Mouse (Mus musculus) lung, adult 2 months (tissue): ENCODE data around the gene Padi6. TPM values are rescaled to one million over a fixed set of nuclear protein-coding genes. Genes with fewer than 3 reads are reported as not detected.
A peak's percentile ranks its signal among the peaks of the same experiment; 100 is the strongest.

Experiments used
- DNase-seq: peaks from one replicate; pipeline ENCODE4 v3.0.0; 2022
- H3K4me1 ChIP-seq: fragments of 200-500 bp; 2 replicates; pipeline ENCODE4 v1.6.1; 2011; ENCODE audit warnings: low read length; ENCODE audit not compliant: control insufficient read depth, insufficient read depth
- H3K4me3 ChIP-seq: fragments of 200-500 bp; replicated peaks from 2 replicates; pipeline ENCODE3; 2011; ENCODE audit warnings: low read depth, mild to moderate bottlenecking, control low read depth, low read length; ENCODE audit errors: extremely low read depth
- CTCF ChIP-seq: fragments of 200-500 bp; IDR thresholded peaks from 2 replicates; pipeline ENCODE4 v1.5.1; 2011; ENCODE audit warnings: mild to moderate bottlenecking, low read length, control low read depth; ENCODE audit not compliant: insufficient read depth
- POLR2A ChIP-seq: fragments of 200-500 bp; IDR thresholded peaks from 2 replicates; pipeline ENCODE4 v1.6.1; 2011; ENCODE audit warnings: low read depth, mild to moderate bottlenecking, control low read depth, low read length, borderline replicate concordance; ENCODE audit errors: extremely low read depth
- WGBS: fragments of 180-500 bp; shearing (Covaris S2); methylation state at CpG from one replicate; pipeline ENCODE4 v1.1.7; 2018; 5-methylcytosine and 5-hydroxymethylcytosine counted together
- polyA plus RNA-seq: library from polyadenylated mRNA; depleted of rRNA; stranded (reverse); fragments of >200 nt; gene quantifications from 2 replicates; pipeline ENCODE4 v1.2.3, GENCODE M21; 2012

Gene Padi6
- polyA plus RNA-seq, 1 experiment = not detected

- peak; percentile 89 for DNase-seq
- TF ChIP-seq POLR2A (no peak), CTCF (peak; percentile 93)
- 37% methylated on average over 29 of the region's 29 CpGs for WGBS
Measured at GRCm38 (mm10) chr4:140713480-140714365, 28.7 kb downstream of the Padi6 start.

GRCm38 (mm10) chr4:140711360-140711759, 31.1 kb downstream of the Padi6 start:
- H3K4me1 ChIP-seq = no peaks in the 10 kb centered on the region
- no peak for DNase-seq
- WGBS = 59% methylated on average over 5 of the region's 5 CpGs
- no peak overlapping the region for H3K4me3 ChIP-seq
- TF ChIP-seq CTCF = no peak
- TF ChIP-seq POLR2A = no peak

More at GRCm38 (mm10) chr4:140713480-140714365, 28.7 kb downstream of the Padi6 start:
- Histone ChIP-seq H3K4me1 (no peaks in the 10 kb centered on the region), H3K4me3 (no peak overlapping the region)

- no peak for DNase-seq
- 72% methylated on average over 10 of the region's 10 CpGs for WGBS
Measured at GRCm38 (mm10) chr4:140710781-140711180, 31.7 kb downstream of the Padi6 start.

GRCm38 (mm10) chr4:140709617-140710016, 32.8 kb downstream of the Padi6 start:
- no peak overlapping the region for H3K4me3 ChIP-seq
- 83% methylated on average over 10 of the region's 10 CpGs for WGBS
- no peak for DNase-seq
- no peaks in the 10 kb centered on the region for H3K4me1 ChIP-seq
- TF ChIP-seq POLR2A = no peak
- no peak for TF ChIP-seq CTCF

More at GRCm38 (mm10) chr4:140710781-140711180, 31.7 kb downstream of the Padi6 start:
- Histone ChIP-seq H3K4me1 (no peaks in the 10 kb centered on the region), H3K4me3 (no peak overlapping the region)
- TF ChIP-seq POLR2A = no peak
- TF ChIP-seq CTCF = no peak

GRCm38 (mm10) chr4:140709111-140709510, 33.3 kb downstream of the Padi6 start:
- Histone ChIP-seq H3K4me1 (no peaks in the 10 kb centered on the region), H3K4me3 (no peak overlapping the region)
- TF ChIP-seq CTCF (no peak), POLR2A (no peak)
- 77% methylated on average over 7 of the region's 7 CpGs for WGBS
- DNase-seq = no peak

GRCm38 (mm10) chr4:140708297-140708927, 34.0 kb downstream of the Padi6 start:
- TF ChIP-seq CTCF (no peak), POLR2A (no peak)
- Histone ChIP-seq H3K4me1 (no peaks in the 10 kb centered on the region; the same call in 1 of the 2 replicates), H3K4me3 (no peak overlapping the region)
- 67% methylated on average over 18 of the region's 18 CpGs for WGBS
- peak; percentile 54 for DNase-seq

GRCm38 (mm10) chr4:140707615-140708014, 34.8 kb downstream of the Padi6 start:
- no peaks in the 10 kb centered on the region; the same call in 1 of the 2 replicates for H3K4me1 ChIP-seq
- WGBS = 66% methylated on average over 4 of the region's 4 CpGs

GRCm38 (mm10) chr4:140704166-140704565, 38.3 kb downstream of the Padi6 start:
- H3K4me1 ChIP-seq = peaks cover 10% of the 10 kb centered on the region
- WGBS = 47% methylated on average over 4 of the region's 4 CpGs
- no peak overlapping the region for H3K4me3 ChIP-seq
- TF ChIP-seq POLR2A = no peak
- TF ChIP-seq CTCF = no peak
- DNase-seq = no peak

More at GRCm38 (mm10) chr4:140707615-140708014, 34.8 kb downstream of the Padi6 start:
- TF ChIP-seq POLR2A (no peak), CTCF (no peak)
- DNase-seq = no peak
- no peak overlapping the region for H3K4me3 ChIP-seq

- 43% methylated on average over 8 of the region's 8 CpGs for WGBS
- no peak overlapping the region for H3K4me3 ChIP-seq
- peaks cover 11% of the 10 kb centered on the region for H3K4me1 ChIP-seq
- TF ChIP-seq POLR2A (no peak), CTCF (no peak)
- no peak for DNase-seq
Measured at GRCm38 (mm10) chr4:140703636-140704035, 38.8 kb downstream of the Padi6 start.
